Mouse (Mus musculus) mouse embryonic stem cell (cell line): ENCODE results near the gene Tdrd5.
"Not testable (repeated sequence)": the region's sequence is repeated elsewhere in the genome, so short reads cannot be mapped to it uniquely, and the experiment has no call there.

Experiments used
- in situ Hi-C, 2 experiments: fragments of 300-500 bp; cut with MboI; formaldehyde crosslinking; loops; 1 replicate in 1 of 2; 3 replicates in 1 of 2; pipeline ENCODE4 v1.14.3; 2019 to 2020; ENCODE audit warnings: low sequenced_read_pairs in 2 of 2, low pct_unique_long_range_greater_than_20kb in 1 of 2, mixed read lengths in 1 of 2; ENCODE audit not compliant: unreplicated experiment in 1 of 2

The Tdrd5 gene

GRCm38 (mm10) chr1:156302911-156303749 lies at the start of gene Tdrd5:
Tdrd5 (minus strand) TSS chr1:156303664.
- in situ Hi-C loops: no loop called here

- in situ Hi-C loops: no loop called here
Measured at GRCm38 (mm10) chr1:156352466-156352865, 49.0 kb upstream of the Tdrd5 start.

GRCm38 (mm10) chr1:156350441-156350840 lies 47.0 kb upstream of the Tdrd5 start:
- in situ Hi-C loops: no loop called here

GRCm38 (mm10) chr1:156349031-156349430 lies 45.6 kb upstream of the Tdrd5 start:
- in situ Hi-C loops: no loop called here

- in situ Hi-C loops: no loop called here
Measured at GRCm38 (mm10) chr1:156345633-156346032, 42.2 kb upstream of the Tdrd5 start.

GRCm38 (mm10) chr1:156344433-156344832 lies 41.0 kb upstream of the Tdrd5 start:
- in situ Hi-C loops: no loop called here

GRCm38 (mm10) chr1:156340847-156341246 lies 37.4 kb upstream of the Tdrd5 start:
- in situ Hi-C loops: no loop called here

GRCm38 (mm10) chr1:156323126-156323525 lies 19.7 kb upstream of the Tdrd5 start:
- in situ Hi-C loops: no loop called here

- in situ Hi-C loops: no loop called here
Measured at GRCm38 (mm10) chr1:156310630-156311029, 7.2 kb upstream of the Tdrd5 start, which contains the start of gene Nphs2. Nphs2 (plus strand) TSS chr1:156310727.

GRCm38 (mm10) chr1:156308595-156308994 lies 5.1 kb upstream of the Tdrd5 start:
- in situ Hi-C loops: no loop called here

- in situ Hi-C loops: no loop called here
Measured at GRCm38 (mm10) chr1:156290016-156290415, 13.4 kb downstream of the Tdrd5 start.

- in situ Hi-C loops: not testable (repeated sequence)
Measured at GRCm38 (mm10) chr1:156289222-156289587, 14.3 kb downstream of the Tdrd5 start.

- in situ Hi-C loops: no loop called here
Measured at GRCm38 (mm10) chr1:156288556-156289221, 14.8 kb downstream of the Tdrd5 start.

- in situ Hi-C loops: no loop called here
Measured at GRCm38 (mm10) chr1:156285541-156285896, 17.9 kb downstream of the Tdrd5 start.

GRCm38 (mm10) chr1:156284851-156285540 lies 18.5 kb downstream of the Tdrd5 start:
- in situ Hi-C loops: no loop called here

GRCm38 (mm10) chr1:156284207-156284606 lies 19.3 kb downstream of the Tdrd5 start:
- in situ Hi-C loops: no loop called here

- in situ Hi-C loops: no loop called here
Measured at GRCm38 (mm10) chr1:156280131-156280530, 23.3 kb downstream of the Tdrd5 start.

- in situ Hi-C loops: no loop called here
Measured at GRCm38 (mm10) chr1:156273647-156274046, 29.8 kb downstream of the Tdrd5 start.

GRCm38 (mm10) chr1:156271654-156272053 lies 31.8 kb downstream of the Tdrd5 start:
- in situ Hi-C loops: no loop called here
